Mouse (Mus musculus) brain, embryonic 14.5 days (tissue): ENCODE data around the gene Apoc4. TPM values are rescaled to one million over a fixed set of nuclear protein-coding genes. Genes with fewer than 3 reads are reported as not detected.

ENCODE experiments used
- DNase-seq: peaks from one replicate; pipeline ENCODE4 v3.0.0-alpha.2; 2011; ENCODE audit warnings: low read depth
- CTCF ChIP-seq: fragments of 200-500 bp; IDR thresholded peaks from 2 replicates; pipeline ENCODE4 v1.5.1; 2012; ENCODE audit warnings: inconsistent platforms, mild to moderate bottlenecking, moderate library complexity, borderline replicate concordance; ENCODE audit not compliant: insufficient read depth, insufficient read length; ENCODE audit errors: extremely low read depth
- POLR2A ChIP-seq: fragments of 200-500 bp; IDR thresholded peaks from 2 replicates; pipeline ENCODE4 v1.6.1; 2012; ENCODE audit warnings: mild to moderate bottlenecking, inconsistent platforms, borderline replicate concordance; ENCODE audit not compliant: poor library complexity, insufficient read depth, insufficient read length, severe bottlenecking; ENCODE audit errors: extremely low read depth
- polyA plus RNA-seq: library from polyadenylated mRNA; depleted of rRNA; stranded (reverse); fragments of >200 nt; gene quantifications from 2 replicates; pipeline ENCODE4 v1.2.3, GENCODE M21; 2012

Gene Apoc4
- polyA plus RNA-seq, 1 experiment, result not detected

GRCm38 (mm10) chr7:19686521-19686920 lies 5.2 kb upstream of the Apoc4 start:
- TF ChIP-seq CTCF (no peak), POLR2A (no peak)
- no peak for DNase-seq

GRCm38 (mm10) chr7:19685374-19685773 lies 4.1 kb upstream of the Apoc4 start:
- TF ChIP-seq POLR2A (no peak), CTCF (no peak)
- no peak for DNase-seq

- no peak for DNase-seq
- TF ChIP-seq POLR2A (no peak), CTCF (no peak)
These were observed 2.5 kb upstream of the Apoc4 start for GRCm38 (mm10) chr7:19683771-19684201.

- no peak for DNase-seq
- TF ChIP-seq CTCF (no peak), POLR2A (no peak)
These were observed 1.7 kb upstream of the Apoc4 start for GRCm38 (mm10) chr7:19682979-19683378.

GRCm38 (mm10) chr7:19680702-19681101 lies 577 bp downstream of the Apoc4 start:
- no peak for TF ChIP-seq CTCF
- no peak for TF ChIP-seq POLR2A
- DNase-seq, result no peak

- DNase-seq, result no peak
- no peak for TF ChIP-seq CTCF
- no peak for TF ChIP-seq POLR2A
These were observed 2.4 kb downstream of the Apoc4 start for GRCm38 (mm10) chr7:19678901-19679300.

- DNase-seq, result no peak
- TF ChIP-seq CTCF (no peak), POLR2A (no peak)
These were observed 3.4 kb downstream of the Apoc4 start, which contains the start of gene Apoc2 for GRCm38 (mm10) chr7:19677872-19678271. Apoc2 (minus strand) TSS chr7:19677941.

DNA sequence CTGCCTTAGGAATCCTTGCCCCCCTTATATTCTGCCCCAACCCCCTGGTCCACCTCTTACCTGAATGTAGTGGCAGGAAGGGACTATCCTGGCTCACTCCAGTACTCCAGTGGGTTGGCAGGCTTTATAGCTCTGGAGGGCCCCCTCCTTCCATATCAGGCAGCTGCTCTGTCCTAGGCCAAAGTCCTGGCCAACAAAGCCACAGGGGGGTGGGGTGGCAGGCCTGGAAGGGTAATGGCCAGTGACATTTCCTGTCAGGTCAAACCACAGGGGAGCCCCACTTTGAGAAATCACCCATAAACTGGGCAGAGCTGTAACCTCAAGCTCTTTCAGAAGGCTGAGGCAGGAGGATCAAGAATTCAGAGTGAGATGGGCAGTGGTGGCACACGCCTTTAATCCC lies 4.6 kb downstream of the Apoc4 start:
- no peak for TF ChIP-seq CTCF
- TF ChIP-seq POLR2A, result no peak
- DNase-seq, result no peak

- no peak for TF ChIP-seq POLR2A
- DNase-seq, result no peak
These were observed 5.5 kb downstream of the Apoc4 start for GRCm38 (mm10) chr7:19675824-19676223.

DNA sequence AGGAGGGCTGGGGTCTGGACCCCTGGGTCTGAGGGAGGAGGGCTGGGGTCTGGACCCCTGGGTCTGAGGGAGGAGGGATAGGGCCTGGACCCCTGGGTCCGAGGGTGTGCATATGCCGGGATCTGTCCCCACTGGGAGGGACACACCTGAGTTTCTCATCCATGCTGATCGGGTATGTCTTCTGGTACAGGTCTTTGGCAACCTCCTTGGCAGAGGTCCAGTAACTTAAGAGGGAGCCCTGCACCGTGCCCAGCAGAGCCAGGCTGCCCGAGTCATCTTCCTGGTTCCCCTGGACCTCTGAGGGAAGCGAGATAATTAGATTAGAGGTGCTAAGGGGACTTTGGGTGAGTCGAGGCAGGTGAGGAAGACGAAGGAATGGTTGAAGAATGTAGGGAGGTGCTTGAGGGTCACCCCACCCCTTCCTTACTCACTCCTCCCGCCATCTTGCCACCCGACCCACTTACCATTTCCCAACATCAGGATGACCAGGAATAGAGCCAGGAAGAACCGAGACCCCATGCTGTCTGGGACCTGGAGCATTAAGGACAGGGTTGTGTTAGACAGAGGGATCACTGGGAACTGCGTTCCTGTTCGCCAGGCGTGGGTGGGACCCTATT lies 8.1 kb downstream of the Apoc4 start:
- TF ChIP-seq POLR2A (no peak), CTCF (no peak)
- DNase-seq, result no peak

GRCm38 (mm10) chr7:19671511-19671910 lies 9.8 kb downstream of the Apoc4 start:
- TF ChIP-seq POLR2A (no peak), CTCF (no peak)
- DNase-seq, result no peak

DNA sequence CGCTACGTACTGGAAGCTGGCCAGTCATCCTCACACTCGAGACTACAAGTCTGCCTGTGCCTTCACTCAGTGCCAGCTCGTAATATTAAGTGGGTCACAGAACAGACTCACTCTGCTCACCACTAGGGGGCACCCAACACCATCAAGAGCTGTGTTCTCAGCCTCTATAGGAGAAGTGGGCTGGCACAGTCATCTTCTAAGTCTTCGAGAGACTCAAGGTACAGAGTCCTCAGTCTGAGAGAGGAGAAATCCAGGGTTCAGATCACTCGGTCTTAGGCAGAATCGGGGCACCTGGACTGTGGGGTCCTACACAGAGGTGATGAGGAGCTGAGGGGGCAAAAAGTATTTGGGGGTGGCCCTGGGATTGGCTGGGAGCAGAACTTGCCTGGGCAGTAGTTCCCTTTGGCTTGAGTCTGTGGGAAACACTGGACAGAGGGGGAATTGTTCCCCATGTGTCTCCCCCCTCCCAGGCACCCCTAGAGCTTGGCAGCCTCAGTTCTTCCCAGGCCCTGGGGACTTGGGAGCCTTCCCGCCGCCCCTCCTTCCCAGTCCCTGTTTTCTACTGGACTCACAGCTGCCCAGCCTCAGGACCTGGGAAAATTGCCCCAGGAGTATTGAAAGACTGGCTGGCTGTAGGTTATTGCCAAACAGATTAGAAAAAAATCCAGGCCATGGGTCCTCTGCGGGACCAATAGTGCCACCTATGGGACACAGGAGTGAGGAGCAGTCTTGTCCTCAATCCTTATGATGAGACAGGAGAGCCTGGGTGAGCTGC lies 12.1 kb downstream of the Apoc4 start:
- peak; percentile 88 for TF ChIP-seq CTCF
- no peak for TF ChIP-seq POLR2A
- peak; percentile 96 for DNase-seq

- no peak for DNase-seq
- no peak for TF ChIP-seq POLR2A
- no peak for TF ChIP-seq CTCF
These were observed 13.8 kb downstream of the Apoc4 start for GRCm38 (mm10) chr7:19667434-19667833.

GRCm38 (mm10) chr7:19666750-19667149 lies 14.5 kb downstream of the Apoc4 start:
- DNase-seq, result peak; percentile 8
- TF ChIP-seq POLR2A (no peak), CTCF (no peak)

GRCm38 (mm10) chr7:19664955-19665841 lies 16.1 kb downstream of the Apoc4 start, which contains the start of gene Clptm1:
Clptm1 (minus strand) TSS chr7:19665033.
- TF ChIP-seq CTCF (peak; percentile 35; the same call in 1 of the 2 replicates), POLR2A (peak; percentile 85)
- DNase-seq, result peak; percentile 99
